Mouse (Mus musculus) CH12F3 (cell line): ENCODE data around the gene Tns3.

Source experiments
- in situ Hi-C: fragments of 300-500 bp; cut with MboI; formaldehyde crosslinking; loops from 2 replicates; pipeline ENCODE4 v1.14.3; 2020; ENCODE audit warnings: low sequenced_read_pairs

Gene Tns3

DNA sequence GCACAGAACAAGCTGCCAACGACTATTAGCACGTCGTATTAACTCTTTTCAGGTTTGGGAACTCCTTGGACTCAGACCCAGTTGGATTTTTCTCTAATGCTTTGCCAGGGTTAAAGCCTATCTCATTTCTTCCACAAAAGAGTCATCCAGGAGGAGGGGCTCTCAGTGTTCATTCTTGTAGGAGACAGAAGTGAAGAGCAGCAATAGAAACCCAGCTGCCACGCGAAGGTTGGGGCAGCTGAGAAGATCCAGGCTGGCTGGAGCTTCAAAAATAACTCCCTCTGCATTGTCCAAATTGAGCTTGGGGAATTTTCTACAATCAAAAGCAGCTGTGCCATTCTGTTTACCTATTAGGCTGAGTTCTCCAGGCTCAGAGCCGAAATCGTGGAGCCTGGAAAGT, 16.3 kb upstream of the Tns3 start:
- in situ Hi-C loops, result no loop called here

DNA sequence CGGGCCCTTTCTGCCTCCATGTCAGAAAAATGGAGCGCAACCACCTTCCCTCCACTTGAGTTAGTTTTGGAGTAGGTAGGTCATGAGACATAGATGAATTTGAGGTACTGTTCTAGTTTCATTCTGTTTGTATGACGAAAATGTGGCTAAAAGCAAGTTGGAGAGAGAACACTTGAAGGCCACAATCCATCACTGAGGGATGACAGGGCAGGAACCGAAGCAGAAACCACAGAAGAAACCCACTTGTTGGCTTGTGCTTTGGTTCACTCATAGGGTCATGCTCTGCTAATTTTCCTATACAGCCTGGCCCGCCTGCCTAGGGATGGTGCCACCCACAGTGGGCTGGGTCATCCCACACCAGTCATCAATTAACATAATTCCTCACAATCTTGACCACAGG, 14.9 kb upstream of the Tns3 start:
- in situ Hi-C loops, result no loop called here

- in situ Hi-C loops, result no loop called here
These were observed 14.1 kb upstream of the Tns3 start for GRCm38 (mm10) chr11:8678260-8678995.

DNA sequence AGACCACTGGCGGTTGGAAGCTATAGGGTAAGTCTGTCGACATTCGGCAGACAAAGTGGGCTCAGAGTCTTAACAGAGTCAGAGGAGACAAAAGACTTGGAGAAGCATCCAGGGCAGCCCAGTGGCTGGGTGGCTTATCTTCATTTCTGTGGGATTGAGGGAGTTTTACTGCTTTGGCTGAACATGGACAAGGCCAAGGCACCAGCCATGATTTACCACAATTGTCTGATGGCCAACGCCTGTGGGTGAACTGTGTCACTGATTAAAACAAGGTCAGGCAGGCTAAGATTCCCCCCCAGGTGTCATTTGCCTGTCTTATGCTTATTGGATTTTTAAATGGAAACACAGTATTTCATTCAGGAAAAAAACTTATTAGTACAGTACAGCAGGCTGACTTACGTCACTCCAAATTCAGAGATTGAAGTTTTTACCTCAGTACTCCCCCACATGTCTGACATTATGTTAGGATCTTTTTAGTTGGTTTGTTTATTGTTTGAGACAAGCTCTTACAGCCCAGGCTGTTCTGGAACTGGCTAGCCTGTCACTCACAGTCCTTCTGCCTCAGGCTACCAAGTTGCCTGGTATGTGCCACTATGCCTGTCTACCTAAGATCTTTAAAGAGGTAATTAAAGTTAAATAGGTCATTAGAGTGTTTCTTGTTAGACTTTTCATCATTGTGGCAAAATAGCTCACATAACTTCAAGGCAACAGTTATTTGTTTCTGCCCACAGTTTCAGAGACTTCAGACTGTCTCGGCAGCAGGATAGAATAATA, 11.6 kb upstream of the Tns3 start:
- in situ Hi-C loops, result no loop called here

- in situ Hi-C loops, result no loop called here
These were observed 10.3 kb upstream of the Tns3 start for GRCm38 (mm10) chr11:8674549-8675149.

DNA sequence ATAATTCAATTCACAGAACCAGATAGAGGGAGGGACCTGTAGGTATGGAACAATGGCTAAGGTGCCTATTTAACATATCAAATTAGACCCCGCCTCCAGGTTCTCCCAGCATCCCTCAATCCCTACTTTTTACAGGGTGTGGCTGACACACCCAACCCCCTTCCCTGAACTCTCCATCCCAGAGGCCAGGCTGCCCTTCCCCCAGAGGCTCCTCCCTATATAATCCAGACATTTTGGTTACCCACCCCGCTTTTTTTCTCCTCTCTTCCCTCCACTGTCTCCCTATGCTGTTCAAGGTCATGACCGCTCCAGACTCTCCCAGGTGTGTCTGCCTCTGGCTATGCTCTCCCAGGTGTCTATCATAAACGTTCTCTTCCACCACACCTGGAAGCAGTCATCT, 7.4 kb upstream of the Tns3 start:
- in situ Hi-C loops, result no loop called here

GRCm38 (mm10) chr11:8669138-8669537, 4.8 kb upstream of the Tns3 start:
- in situ Hi-C loops, result no loop called here

DNA sequence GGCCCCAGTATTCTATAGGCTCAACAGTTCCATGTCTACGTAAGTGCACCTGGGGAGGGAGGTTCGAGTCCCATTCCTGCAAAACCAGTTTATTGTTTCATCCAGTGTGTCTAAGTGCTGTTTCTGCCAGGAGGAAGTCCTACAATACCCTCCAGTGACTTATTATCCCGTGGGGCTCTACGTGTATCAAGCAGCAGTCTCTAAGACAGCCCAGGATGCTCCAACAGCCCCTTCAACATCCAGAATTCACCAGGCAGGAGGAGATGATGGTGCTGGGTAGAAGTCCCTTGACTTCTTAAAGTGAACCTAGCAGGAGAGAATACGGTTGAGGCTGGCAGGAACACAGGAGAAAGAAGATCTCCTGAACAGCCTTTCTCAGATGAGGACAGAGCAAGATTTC, 462 bp upstream of the Tns3 start:
- in situ Hi-C loops, result no loop called here

GRCm38 (mm10) chr11:8663444-8664392, 617 bp downstream of the Tns3 start:
- in situ Hi-C loops, result no loop called here

DNA sequence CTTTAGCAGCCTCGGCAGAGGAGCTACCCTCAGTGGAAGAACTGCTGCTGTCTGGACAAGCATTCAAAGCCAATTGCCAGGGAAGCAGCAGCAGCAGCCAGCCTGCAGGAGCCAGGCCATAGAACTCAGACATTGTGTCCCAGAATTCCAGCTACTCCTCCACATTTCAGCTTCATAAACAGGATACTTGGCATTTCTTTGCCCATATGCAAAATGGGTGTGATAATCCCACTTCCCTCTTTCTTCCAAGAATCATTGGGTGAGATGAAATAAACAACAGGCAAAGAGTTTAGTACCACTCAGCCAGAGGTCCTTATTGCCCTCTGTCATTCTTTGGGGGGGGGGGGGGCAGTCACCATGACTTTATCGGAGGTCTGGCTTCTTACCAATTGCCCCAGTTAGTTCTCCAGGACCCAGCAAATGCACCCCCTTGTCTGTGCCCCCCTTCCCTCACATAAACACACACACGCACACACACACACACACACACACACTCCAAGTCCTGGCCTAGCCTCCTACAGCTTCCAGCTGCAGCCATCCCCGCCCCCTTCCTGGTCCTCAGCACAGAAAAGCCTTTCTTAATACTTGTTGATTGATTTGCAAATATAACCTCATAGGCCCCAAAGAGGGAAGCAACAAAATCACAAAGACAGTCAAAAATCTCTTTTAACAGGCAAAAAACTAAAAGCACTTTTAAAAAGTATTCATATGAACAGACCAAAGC, 1.5 kb downstream of the Tns3 start:
- in situ Hi-C loops, result no loop called here

DNA sequence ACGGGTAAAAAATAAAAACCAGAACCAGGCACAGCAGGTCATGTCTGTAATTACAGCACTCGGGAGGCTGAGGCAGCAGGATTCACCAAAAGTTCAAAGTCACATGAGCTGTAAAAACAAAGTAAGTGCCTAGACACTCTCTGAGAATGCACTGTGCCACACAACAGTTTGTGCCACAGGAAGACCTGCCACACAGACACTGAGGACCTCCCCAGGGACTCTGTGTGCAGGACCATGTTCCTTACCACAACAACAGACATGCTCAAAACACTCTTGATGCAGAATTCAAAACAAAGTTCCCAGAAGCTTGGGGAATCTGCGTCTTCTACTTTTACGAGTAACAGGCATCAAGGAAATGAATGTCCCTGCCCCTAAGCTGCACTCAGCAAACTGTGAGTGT, 3.4 kb downstream of the Tns3 start:
- in situ Hi-C loops, result no loop called here

DNA sequence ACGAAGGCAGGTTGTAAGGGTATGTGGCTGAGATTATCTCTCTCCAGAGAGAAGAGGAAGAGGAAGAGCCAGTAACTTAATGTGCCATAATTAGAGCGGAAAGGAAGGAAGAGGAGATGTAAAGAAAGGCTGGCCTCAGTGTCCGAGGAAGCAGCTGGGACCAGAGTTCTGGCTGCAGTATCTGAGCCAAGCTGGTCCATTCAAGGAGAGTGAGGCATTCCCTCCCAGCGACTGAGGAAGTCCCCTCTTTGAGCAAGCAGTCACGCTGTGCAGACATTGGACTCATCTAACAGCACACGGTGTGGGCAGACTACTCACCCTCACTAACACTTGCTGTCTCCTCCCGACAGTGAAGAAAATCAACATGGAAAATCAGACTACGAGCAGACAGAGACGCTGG, 4.5 kb downstream of the Tns3 start:
- in situ Hi-C loops, result no loop called here

- in situ Hi-C loops, result no loop called here
These were observed 5.3 kb downstream of the Tns3 start for GRCm38 (mm10) chr11:8659061-8659460.

- in situ Hi-C loops, result no loop called here
These were observed 6.8 kb downstream of the Tns3 start for GRCm38 (mm10) chr11:8657493-8657892.

DNA sequence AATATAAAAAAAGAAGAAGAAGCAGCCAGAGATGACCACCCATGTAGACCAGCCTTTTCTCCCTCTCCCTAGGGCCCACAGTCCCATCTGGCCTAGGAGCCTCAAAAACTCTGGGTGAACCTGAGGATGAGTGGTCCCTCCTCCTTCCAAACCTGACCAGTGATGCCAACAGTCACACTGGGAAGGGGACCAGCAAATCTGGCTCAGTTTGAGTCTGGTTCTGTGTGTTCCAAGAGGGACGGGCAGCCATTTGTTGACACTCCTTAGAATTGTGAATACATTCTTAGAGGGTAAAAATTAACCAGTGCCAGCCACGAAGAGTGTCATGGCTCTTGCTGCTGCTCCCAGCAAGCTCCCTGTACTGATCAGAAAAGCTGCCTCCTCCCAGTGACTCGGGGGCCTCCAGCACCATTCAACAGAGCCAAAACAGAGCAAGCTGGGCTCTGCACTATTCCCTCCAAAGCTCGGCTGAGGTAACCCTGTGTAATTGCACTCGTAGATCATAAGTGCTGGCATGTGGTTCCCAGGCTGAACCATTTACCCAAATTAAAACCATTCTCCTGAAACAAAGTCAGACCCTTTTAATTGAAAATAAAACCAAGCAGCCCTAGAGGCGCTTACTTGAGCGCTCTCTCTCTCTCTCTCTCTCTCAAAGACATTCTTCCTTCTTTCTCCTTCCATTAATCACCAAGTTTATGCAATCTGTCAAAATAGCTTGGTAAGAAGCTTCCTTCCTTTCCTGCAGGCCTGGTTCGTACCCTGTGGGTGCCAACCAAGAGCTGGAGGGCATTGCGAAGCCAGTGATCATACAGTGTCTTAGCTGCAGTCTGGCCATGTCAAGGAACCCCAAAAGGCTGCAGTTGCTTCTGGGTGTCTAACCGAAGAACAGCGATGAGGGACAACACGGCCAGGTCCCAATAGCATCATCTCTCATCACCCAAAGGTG, 7.6 kb downstream of the Tns3 start:
- in situ Hi-C loops, result no loop called here

DNA sequence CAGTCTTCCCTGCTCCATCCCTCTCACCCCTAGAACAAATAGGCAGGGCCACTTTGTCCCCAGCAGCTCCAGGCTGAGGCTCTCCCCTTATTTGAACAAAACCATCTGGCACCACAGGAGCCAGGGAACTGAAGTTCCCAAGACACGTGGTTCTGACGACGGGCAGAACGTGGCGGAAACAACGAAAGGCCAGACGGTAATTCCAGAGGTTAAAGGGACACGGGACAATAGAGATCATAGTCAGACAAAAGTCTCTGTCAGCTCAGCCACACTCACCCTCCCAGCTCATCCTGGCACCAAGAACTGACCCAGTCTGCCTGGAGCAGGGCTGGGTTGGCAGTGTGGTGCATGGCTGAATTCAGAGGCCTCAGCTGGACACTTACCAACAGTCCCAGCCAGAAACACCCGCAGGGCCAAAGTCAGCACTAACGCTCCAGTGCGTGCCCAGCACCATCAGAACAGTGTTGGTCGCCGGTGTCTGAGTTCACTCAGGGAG, 10.5 kb downstream of the Tns3 start:
- in situ Hi-C loops, result no loop called here

DNA sequence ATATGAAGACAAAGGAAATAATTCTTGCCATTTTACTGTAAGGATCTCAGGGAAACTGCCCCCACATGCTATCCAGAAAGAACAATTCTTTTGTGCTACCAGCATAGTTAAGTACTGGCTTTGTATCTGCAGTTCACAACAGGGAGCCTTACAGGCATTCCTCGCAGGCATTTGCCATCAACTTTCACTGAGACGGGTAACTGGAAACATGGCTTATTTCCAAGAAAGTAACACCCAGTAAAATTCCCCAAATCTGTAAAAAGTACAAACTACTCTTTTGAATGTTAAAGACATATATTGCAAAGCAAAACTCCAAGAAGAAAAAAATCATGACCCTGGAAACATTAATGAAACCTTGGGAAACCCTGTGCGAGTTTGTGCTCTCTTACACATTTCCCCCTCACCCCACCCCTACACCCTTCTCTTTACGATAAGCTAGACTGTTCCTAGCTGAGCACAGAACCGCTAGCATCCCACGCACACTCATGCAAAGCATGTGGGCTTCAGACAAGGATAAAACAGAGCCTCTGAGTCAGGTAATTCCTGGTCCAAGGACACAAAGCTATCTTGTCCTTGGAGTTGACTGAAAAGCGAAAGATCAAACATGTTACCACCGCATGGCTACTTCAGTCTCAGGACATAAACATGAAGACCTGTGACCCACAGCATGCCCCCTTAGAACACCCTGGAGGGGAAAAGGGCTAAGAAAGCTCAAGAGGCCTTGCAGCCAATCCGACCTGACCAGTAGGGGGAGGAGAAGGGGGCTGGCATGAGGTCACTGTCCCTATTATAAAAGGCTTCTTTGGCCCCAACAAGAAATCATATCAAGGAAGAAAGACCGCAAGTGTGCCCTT, 11.3 kb downstream of the Tns3 start:
- in situ Hi-C loops, result no loop called here

GRCm38 (mm10) chr11:8652116-8652714, 12.1 kb downstream of the Tns3 start:
- in situ Hi-C loops, result no loop called here
